Mouse (Mus musculus) kidney, postnatal 36 days (tissue): ENCODE results near the gene Apoa2.

Experiments
- DNase-seq, 2 experiments: peaks; one replicate each; pipeline ENCODE4 v3.0.0; 2021 to 2022; ENCODE audit warnings: mixed read lengths in 2 of 2

The Apoa2 gene

GRCm38 (mm10) chr1:171205704-171206493 is 19.0 kb upstream of the Apoa2 start:
- no peak for DNase-seq

- DNase-seq: no peak
Measured at GRCm38 (mm10) chr1:171209409-171209808, 15.4 kb upstream of the Apoa2 start.

- DNase-seq: no peak
Measured at GRCm38 (mm10) chr1:171212854-171213253, 12.0 kb upstream of the Apoa2 start.

GRCm38 (mm10) chr1:171213801-171214496 is 10.9 kb upstream of the Apoa2 start, which contains the start of gene Nr1i3:
TSS of gene Nr1i3 (plus strand) at chr1:171213970.
- DNase-seq: peak in 1 of 2 experiments; percentile 51

- DNase-seq: no peak
Measured at GRCm38 (mm10) chr1:171216241-171216955, 8.5 kb upstream of the Apoa2 start.

- peak; percentile 85 to 95 for DNase-seq
Measured at GRCm38 (mm10) chr1:171220871-171221270, 4.0 kb upstream of the Apoa2 start.

GRCm38 (mm10) chr1:171221281-171222193 is 3.3 kb upstream of the Apoa2 start:
- peak in 1 of 2 experiments; percentile 32 for DNase-seq

- DNase-seq: peak; percentile 92 to 99
Measured at GRCm38 (mm10) chr1:171222238-171223155, 2.4 kb upstream of the Apoa2 start, which contains the start of gene Tomm40l. TSS of gene Tomm40l (minus strand) at chr1:171222514.

- no peak for DNase-seq
Measured at GRCm38 (mm10) chr1:171223168-171223567, 1.7 kb upstream of the Apoa2 start.

GRCm38 (mm10) chr1:171223796-171224195 is 1.1 kb upstream of the Apoa2 start:
- DNase-seq: peak; percentile 61 to 75

- no peak for DNase-seq
Measured at GRCm38 (mm10) chr1:171226780-171227179, 1.9 kb downstream of the Apoa2 start.

- no peak for DNase-seq
Measured at GRCm38 (mm10) chr1:171227879-171228278, 3.0 kb downstream of the Apoa2 start.

GRCm38 (mm10) chr1:171229750-171230149 is 4.9 kb downstream of the Apoa2 start:
- DNase-seq: no peak

GRCm38 (mm10) chr1:171230215-171230614 is 5.4 kb downstream of the Apoa2 start:
- DNase-seq: no peak

- DNase-seq: no peak
Measured at GRCm38 (mm10) chr1:171231844-171232243, 7.0 kb downstream of the Apoa2 start.

GRCm38 (mm10) chr1:171232348-171232747 is 7.5 kb downstream of the Apoa2 start:
- DNase-seq: no peak

GRCm38 (mm10) chr1:171232800-171233730 is 8.2 kb downstream of the Apoa2 start:
- DNase-seq: no peak

- no peak for DNase-seq
Measured at GRCm38 (mm10) chr1:171234126-171234525, 9.3 kb downstream of the Apoa2 start, which contains the start of gene Fcer1g. TSS of gene Fcer1g (minus strand) at chr1:171234365.

GRCm38 (mm10) chr1:171234538-171234937 is 9.7 kb downstream of the Apoa2 start:
- DNase-seq: no peak

GRCm38 (mm10) chr1:171235791-171236190 is 10.9 kb downstream of the Apoa2 start:
- DNase-seq: no peak
